Mouse (Mus musculus) bone marrow macrophage, adult 2 months (primary cell): ENCODE results near the gene Prss45.

ENCODE experiments used
- CTCF ChIP-seq: IDR thresholded peaks from 2 replicates; pipeline ENCODE4 v1.5.1; 2012; ENCODE audit warnings: low read depth, mild to moderate bottlenecking, low read length, moderate library complexity
- POLR2A ChIP-seq: IDR thresholded peaks from 2 replicates; pipeline ENCODE4 v1.6.1; 2012; ENCODE audit warnings: mild to moderate bottlenecking, low read depth, low read length, borderline replicate concordance

- TF ChIP-seq POLR2A (no peak), CTCF (no peak)
Measured at GRCm38 (mm10) chr9:110790462-110790861, 43.9 kb upstream of the Prss45 start.
